Mouse (Mus musculus) cerebellum, adult 2 months (tissue): ENCODE data around the gene Suds3.

Source experiments
- CTCF ChIP-seq: fragments of 200-500 bp; IDR thresholded peaks from 2 replicates; pipeline ENCODE4 v1.5.1; 2011; ENCODE audit warnings: low read depth, mild to moderate bottlenecking, control low read depth, low read length, moderate library complexity, borderline replicate concordance; ENCODE audit not compliant: insufficient read depth
- POLR2A ChIP-seq: fragments of 200-500 bp; IDR thresholded peaks from 2 replicates; pipeline ENCODE4 v1.6.1; 2011; ENCODE audit warnings: low read length, control low read depth, borderline replicate concordance; ENCODE audit not compliant: insufficient read depth

GRCm38 (mm10) chr5:117137011-117137410 is 21.1 kb upstream of the Suds3 start:
- TF ChIP-seq POLR2A: no peak
- no peak for TF ChIP-seq CTCF
